Mouse (Mus musculus) lung, postnatal 36 days (tissue): ENCODE data around the gene Mlec.
"Not testable (repeated sequence)": the region's sequence is repeated elsewhere in the genome, so short reads cannot be mapped to it uniquely, and the experiment has no call there.

Source experiments
- DNase-seq: peaks from one replicate; pipeline ENCODE4 v3.0.0; 2022; ENCODE audit warnings: mixed read lengths

Mlec gene

DNA sequence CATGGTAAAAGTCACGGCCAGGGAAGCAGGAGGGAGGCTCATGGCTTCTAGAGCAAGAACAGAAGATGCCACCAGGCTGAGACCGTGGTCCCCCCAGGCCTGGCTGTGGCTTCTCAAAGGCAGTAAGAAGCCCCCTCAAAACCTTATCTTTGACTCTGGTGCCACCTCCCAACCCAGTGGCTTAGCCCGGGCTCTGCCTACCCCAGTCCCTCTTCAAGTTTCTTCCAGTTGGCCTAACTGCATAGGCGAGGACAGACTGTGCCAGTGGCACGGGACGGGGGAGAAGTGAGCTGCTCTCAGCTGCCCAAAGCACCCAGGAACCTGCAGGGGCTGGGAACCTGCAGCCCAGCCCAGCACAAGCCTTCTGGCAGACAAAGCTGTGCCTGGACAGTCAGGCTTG lies 33.3 kb downstream of the Mlec start:
- no peak for DNase-seq

DNA sequence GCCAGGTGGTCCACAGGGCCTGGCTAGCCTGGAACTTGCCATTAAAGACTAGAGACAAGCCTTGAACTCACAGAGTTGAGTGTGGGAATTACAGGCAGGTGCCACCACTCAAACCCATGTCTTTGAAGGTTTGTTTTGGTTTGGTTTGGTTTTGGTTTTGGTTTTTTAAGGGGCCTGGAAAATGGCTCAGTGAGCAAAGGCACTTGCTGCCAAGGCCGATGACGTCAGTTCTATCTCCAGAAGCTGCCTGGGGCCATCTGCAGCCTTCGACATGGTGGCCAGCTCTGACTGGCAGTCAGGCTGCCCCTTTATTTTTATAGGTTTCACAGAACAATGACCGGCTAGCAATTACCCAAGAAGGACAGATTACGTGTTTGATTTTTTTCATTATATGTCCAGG lies 37.0 kb downstream of the Mlec start:
- no peak for DNase-seq

- peak; percentile 90 for DNase-seq
These were observed 38.9 kb downstream of the Mlec start, which contains the start of gene Acads for GRCm38 (mm10) chr5:115118961-115119570. TSS of gene Acads (minus strand) at chr5:115119346.

GRCm38 (mm10) chr5:115117467-115117866 lies 40.5 kb downstream of the Mlec start:
- DNase-seq: no peak

GRCm38 (mm10) chr5:115116426-115116825 lies 41.6 kb downstream of the Mlec start:
- no peak for DNase-seq

DNA sequence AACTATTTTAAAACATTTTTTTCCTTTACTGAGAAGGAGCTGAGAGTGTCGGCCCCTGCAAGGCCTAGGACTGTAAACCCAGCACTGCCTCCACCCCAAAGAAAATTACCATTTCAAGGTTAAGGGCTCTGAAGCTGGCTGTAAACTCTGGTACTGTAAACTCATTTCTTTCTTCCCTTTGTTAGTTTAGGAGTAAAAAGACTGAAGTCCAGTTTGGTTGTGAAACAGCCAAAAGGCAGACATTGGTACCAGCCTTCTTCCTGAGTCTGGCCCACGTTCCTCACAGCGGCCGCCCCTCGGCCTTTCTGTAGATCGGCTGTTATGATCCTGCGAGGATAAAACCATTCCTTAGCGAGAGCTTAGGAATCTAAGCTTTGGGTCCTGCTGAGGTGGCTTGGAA lies 43.5 kb downstream of the Mlec start:
- DNase-seq: no peak

DNA sequence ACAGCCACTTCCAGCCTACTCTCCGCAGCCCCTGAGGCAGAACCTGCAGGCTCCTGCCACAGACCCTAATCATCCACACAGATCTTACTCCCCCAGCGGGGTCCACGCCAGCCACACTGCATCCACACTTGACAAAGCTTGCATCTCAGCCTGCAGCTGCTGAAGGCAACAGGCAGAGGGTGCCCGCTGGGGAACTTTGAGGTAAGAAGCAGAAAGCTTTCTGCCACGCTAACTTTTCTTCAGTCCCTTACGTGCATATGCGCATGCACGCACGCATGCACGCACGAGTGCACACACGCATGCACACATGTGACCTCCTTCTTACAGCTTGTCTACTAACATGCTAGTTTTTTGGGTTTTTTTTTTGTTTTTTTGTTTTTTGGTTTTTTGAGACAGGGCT lies 44.7 kb downstream of the Mlec start:
- no peak for DNase-seq

DNA sequence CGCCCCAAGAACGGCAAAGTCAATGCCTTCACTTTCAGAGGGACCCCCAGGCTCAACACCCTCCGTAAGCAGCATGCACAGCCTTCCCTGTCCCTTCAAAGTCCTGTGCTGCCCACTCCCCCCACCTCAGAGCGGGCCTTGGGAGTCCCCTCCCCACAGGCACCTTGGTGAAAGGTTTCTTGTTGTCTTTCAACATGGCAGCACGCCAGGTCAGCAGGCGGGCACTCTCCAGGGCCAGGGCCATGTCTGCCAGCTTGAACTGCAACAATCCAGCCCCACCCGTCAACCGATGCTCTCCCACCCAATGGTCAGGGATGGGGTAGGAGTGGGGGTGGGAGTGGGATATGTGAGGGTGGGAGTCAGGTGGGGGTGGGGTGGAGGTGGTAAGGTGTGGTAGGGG lies 46.8 kb downstream of the Mlec start:
- no peak for DNase-seq

- not testable (repeated sequence) for DNase-seq
These were observed 54.7 kb downstream of the Mlec start for GRCm38 (mm10) chr5:115103253-115103652.

- DNase-seq: no peak
These were observed 55.7 kb downstream of the Mlec start for GRCm38 (mm10) chr5:115102231-115102630.

- no peak for DNase-seq
These were observed 57.5 kb downstream of the Mlec start for GRCm38 (mm10) chr5:115100473-115100872.

GRCm38 (mm10) chr5:115099991-115100390 lies 58.0 kb downstream of the Mlec start:
- peak; percentile 58 for DNase-seq

DNA sequence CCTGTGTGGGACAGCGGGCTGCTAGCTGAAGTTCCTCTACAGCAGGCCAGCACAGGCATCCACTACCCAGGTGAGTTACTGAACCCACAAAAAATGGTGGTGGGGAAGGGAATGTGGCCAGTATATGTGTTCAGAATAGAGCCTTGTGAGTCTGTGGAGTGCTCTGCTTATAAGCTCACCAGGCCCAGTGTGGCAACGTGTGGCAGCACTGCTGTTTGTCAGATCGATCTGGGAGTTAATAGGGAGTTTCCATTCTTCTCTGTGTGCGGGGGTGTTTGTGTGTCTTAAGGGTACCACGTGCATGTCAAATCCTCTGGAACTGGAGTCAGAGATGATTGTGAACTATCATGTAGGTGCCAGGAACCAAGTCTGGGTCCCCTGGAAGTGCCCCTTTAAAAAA lies 58.4 kb downstream of the Mlec start:
- no peak for DNase-seq

DNA sequence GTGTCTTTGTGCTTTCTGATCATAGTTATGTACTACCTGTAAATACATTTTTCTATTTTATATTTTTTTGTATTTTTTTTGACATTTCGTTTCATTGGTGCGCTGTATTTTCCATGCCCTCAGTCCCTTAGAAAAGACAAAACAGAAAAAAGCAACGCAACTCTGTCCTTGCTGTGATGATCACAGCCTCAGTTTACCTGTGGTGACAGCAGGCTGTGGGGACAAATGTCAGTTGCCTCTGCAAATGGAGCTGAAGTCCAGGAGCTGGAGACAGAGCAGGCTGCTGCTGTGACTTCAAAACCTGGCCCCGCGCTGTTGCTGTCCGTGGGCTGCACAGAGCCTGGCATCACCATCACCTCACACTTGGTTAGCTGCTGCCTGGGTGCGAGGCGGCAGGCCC lies 59.8 kb downstream of the Mlec start, which contains the start of gene Gm10401:
Gm10401 (minus strand) TSS at position 101 of the 400 bp plus-strand sequence.
- no peak for DNase-seq
